Mouse (Mus musculus): Measurements from ENCODE around the gene Unc13d. TPM values are rescaled to one million over a fixed set of nuclear protein-coding genes. Genes with fewer than 3 reads are reported as not detected.
"Not testable (repeated sequence)": the region's sequence is repeated elsewhere in the genome, so short reads cannot be mapped to it uniquely, and the experiment has no call there.

Unc13d gene
- polyA plus RNA-seq, 1 experiment from 2014 or later, result 7.2 TPM

- H3K4me3 ChIP-seq, result peak overlapping the region; percentile 74
- H3K36me3 ChIP-seq, result 0 out of 2 replicates have a peak, but pooled peaks cover 10% of the 10 kb centered on the region
- no peaks in the 10 kb centered on the region for H3K9me3 ChIP-seq
- no peaks in the 10 kb centered on the region for H3K27me3 ChIP-seq (ENCODE audit: insufficient read depth, poor library complexity, severe bottlenecking)
- DNase-seq (ENCODE audit: low spot score), result no peak
- peak overlapping the region; percentile 96 for H3K27ac ChIP-seq
- 74% methylated on average over 6 of the region's 6 CpGs for WGBS
- H3K4me1 ChIP-seq, result peaks cover 9% of the 10 kb centered on the region
Measured at GRCm38 (mm10) chr11:116029086-116029865, 48.5 kb downstream of the Unc13d start.

GRCm38 (mm10) chr11:116028177-116028865 is 49.4 kb downstream of the Unc13d start:
- no peak for DNase-seq (ENCODE audit: low spot score)
- no peak overlapping the region for H3K4me3 ChIP-seq
- no peak overlapping the region for H3K27ac ChIP-seq
- H3K9me3 ChIP-seq, result no peaks in the 10 kb centered on the region
- no peaks in the 10 kb centered on the region for H3K27me3 ChIP-seq (ENCODE audit: insufficient read depth, poor library complexity, severe bottlenecking)
- peaks cover 13% of the 10 kb centered on the region; the same call in 1 of the 2 replicates for H3K36me3 ChIP-seq
- H3K4me1 ChIP-seq, result peaks cover 9% of the 10 kb centered on the region
- 77% methylated on average over 9 of the region's 9 CpGs for WGBS

- WGBS, result 70% methylated on average over 4 of the region's 4 CpGs
- no peak for DNase-seq (ENCODE audit: low spot score)
- H3K4me3 ChIP-seq, result no peak within 1 kb of the TSS
- H3K27me3 ChIP-seq (ENCODE audit: insufficient read depth, poor library complexity, severe bottlenecking), result no peaks in the 10 kb centered on the region
- no peaks in the 10 kb centered on the region for H3K9me3 ChIP-seq
- H3K4me1 ChIP-seq, result peaks cover 9% of the 10 kb centered on the region
- H3K36me3 ChIP-seq, result peaks cover 15% of the 10 kb centered on the region; the same call in 1 of the 2 replicates
- no peak within 1 kb of the TSS; the same call in 1 of the 2 replicates for H3K27ac ChIP-seq
Measured at GRCm38 (mm10) chr11:116027756-116028155, 50.0 kb downstream of the Unc13d start, which contains the start of gene H3f3b. TSS of gene H3f3b (minus strand) at chr11:116027962.

GRCm38 (mm10) chr11:116025056-116025845 is 52.5 kb downstream of the Unc13d start:
- Histone ChIP-seq H3K4me3 (no peak overlapping the region), H3K36me3 (peaks cover 24% of the 10 kb centered on the region), H3K27me3 (ENCODE audit: insufficient read depth, poor library complexity, severe bottlenecking) (no peaks in the 10 kb centered on the region), H3K27ac (peak overlapping the region; percentile 99; the same call in 1 of the 2 replicates), H3K9me3 (no peaks in the 10 kb centered on the region), H3K4me1 (no peaks in the 10 kb centered on the region)
- no peak for DNase-seq (ENCODE audit: low spot score)
- 81% methylated on average over 3 of the region's 3 CpGs for WGBS

GRCm38 (mm10) chr11:116024356-116024808 is 53.4 kb downstream of the Unc13d start:
- Histone ChIP-seq H3K27ac (peak overlapping the region; percentile 99), H3K36me3 (peaks cover 24% of the 10 kb centered on the region), H3K27me3 (ENCODE audit: insufficient read depth, poor library complexity, severe bottlenecking) (no peaks in the 10 kb centered on the region), H3K4me3 (peak overlapping the region; percentile 96), H3K4me1 (no peaks in the 10 kb centered on the region), H3K9me3 (no peaks in the 10 kb centered on the region)
- WGBS, result under 1% methylated on average over 37 of the region's 37 CpGs
- DNase-seq (ENCODE audit: low spot score), result peak; percentile 100

GRCm38 (mm10) chr11:116023771-116024355 is 53.9 kb downstream of the Unc13d start:
- Histone ChIP-seq H3K27ac (peak overlapping the region; percentile 99), H3K27me3 (ENCODE audit: insufficient read depth, poor library complexity, severe bottlenecking) (no peaks in the 10 kb centered on the region), H3K9me3 (no peaks in the 10 kb centered on the region), H3K4me1 (no peaks in the 10 kb centered on the region), H3K4me3 (peak overlapping the region; percentile 96), H3K36me3 (peaks cover 24% of the 10 kb centered on the region)
- peak; percentile 89 for DNase-seq (ENCODE audit: low spot score)
- under 1% methylated on average over 57 of the region's 57 CpGs for WGBS

- Histone ChIP-seq H3K27ac (peak overlapping the region; percentile 99), H3K4me3 (peak overlapping the region; percentile 96), H3K36me3 (peaks cover 24% of the 10 kb centered on the region)
- H3K27me3 ChIP-seq (ENCODE audit: insufficient read depth, poor library complexity, severe bottlenecking); DNase-seq (ENCODE audit: low spot score); H3K4me1 ChIP-seq; H3K9me3 ChIP-seq: not testable (repeated sequence)
- WGBS, result 8% methylated on average over 18 of the region's 18 CpGs
Measured at GRCm38 (mm10) chr11:116023074-116023770, 54.5 kb downstream of the Unc13d start.

GRCm38 (mm10) chr11:116022256-116022780 is 55.4 kb downstream of the Unc13d start:
- no peaks in the 10 kb centered on the region for H3K9me3 ChIP-seq
- H3K4me1 ChIP-seq, result no peaks in the 10 kb centered on the region
- H3K27me3 ChIP-seq (ENCODE audit: insufficient read depth, poor library complexity, severe bottlenecking), result no peaks in the 10 kb centered on the region
- H3K4me3 ChIP-seq, result peak overlapping the region; percentile 39
- DNase-seq (ENCODE audit: low spot score), result no peak
- H3K36me3 ChIP-seq, result peaks cover 24% of the 10 kb centered on the region
- WGBS, result 83% methylated on average over 4 of the region's 4 CpGs
- no peak overlapping the region for H3K27ac ChIP-seq

GRCm38 (mm10) chr11:116021328-116022220 is 56.2 kb downstream of the Unc13d start:
- Histone ChIP-seq H3K36me3 (peaks cover 24% of the 10 kb centered on the region), H3K27ac (no peak overlapping the region), H3K27me3 (ENCODE audit: insufficient read depth, poor library complexity, severe bottlenecking) (no peaks in the 10 kb centered on the region), H3K4me1 (no peaks in the 10 kb centered on the region), H3K4me3 (no peak overlapping the region; the same call in 1 of the 2 replicates), H3K9me3 (no peaks in the 10 kb centered on the region)
- no peak for DNase-seq (ENCODE audit: low spot score)
- WGBS, result 77% methylated on average over 6 of the region's 6 CpGs

GRCm38 (mm10) chr11:116020519-116020922 is 57.2 kb downstream of the Unc13d start:
- 38% methylated on average over 1 of the region's 1 CpGs for WGBS
- Histone ChIP-seq H3K9me3 (no peaks in the 10 kb centered on the region), H3K4me3 (0 out of 2 replicates have a peak overlapping the region, but pooled peaks have one; percentile 12), H3K27ac (no peak overlapping the region), H3K36me3 (peaks cover 24% of the 10 kb centered on the region), H3K27me3 (ENCODE audit: insufficient read depth, poor library complexity, severe bottlenecking) (no peaks in the 10 kb centered on the region), H3K4me1 (no peaks in the 10 kb centered on the region)
- no peak for DNase-seq (ENCODE audit: low spot score)

GRCm38 (mm10) chr11:116019976-116020411 is 57.8 kb downstream of the Unc13d start:
- 75% methylated on average over 2 of the region's 2 CpGs for WGBS
- H3K27ac ChIP-seq, result no peak overlapping the region

More at GRCm38 (mm10) chr11:116019976-116020411, 57.8 kb downstream of the Unc13d start:
- H3K4me1 ChIP-seq, result no peaks in the 10 kb centered on the region
- H3K9me3 ChIP-seq, result no peaks in the 10 kb centered on the region
- no peaks in the 10 kb centered on the region for H3K27me3 ChIP-seq (ENCODE audit: insufficient read depth, poor library complexity, severe bottlenecking)
- 0 out of 2 replicates have a peak overlapping the region, but pooled peaks have one; percentile 12 for H3K4me3 ChIP-seq
- peaks cover 24% of the 10 kb centered on the region for H3K36me3 ChIP-seq
- DNase-seq (ENCODE audit: low spot score), result no peak

Measured in heart, embryonic 10.5 days (tissue).